8 mouse cellular contexts compared by ENCODE assay signal in genomic region chr2:19371390-19372158, GRCm38 (mm10). TPM values are rescaled to one million over a fixed set of nuclear protein-coding genes. Genes with fewer than 3 reads are reported as not detected.
DNase-seq lines count a peak whose midpoint lies in the region; ATAC-seq lines count a peak whose summit lies in the region.

Gene Msrb2 (plus strand): TSS chr2:19371440.

- no peaks in the 10 kb centered on the region for H3K27me3 ChIP-seq in forebrain, embryonic 11.5 days (ENCODE audit: control insufficient read depth, insufficient read depth, low read length)
- H3K27me3 ChIP-seq in heart, embryonic 15.5 days: no peaks in the 10 kb centered on the region
- H3K27me3 ChIP-seq in liver, embryonic 12.5 days (replicated peaks): no peaks in the 10 kb centered on the region
- no peaks in the 10 kb centered on the region for H3K27me3 ChIP-seq in splenic B cell, adult 2 months (ENCODE audit: control insufficient read depth, insufficient read depth, low read length, poor library complexity, severe bottlenecking)

- H3K36me3 ChIP-seq in forebrain, embryonic 11.5 days (ENCODE audit: control insufficient read depth, insufficient read depth, low read length): no peaks in the 10 kb centered on the region
- no peaks in the 10 kb centered on the region for H3K36me3 ChIP-seq in heart, embryonic 15.5 days
- H3K36me3 ChIP-seq in liver, embryonic 12.5 days: no peaks in the 10 kb centered on the region
- H3K36me3 ChIP-seq in splenic B cell, adult 2 months (ENCODE audit: control insufficient read depth, insufficient read depth, low read length, poor library complexity, severe bottlenecking): no peaks in the 10 kb centered on the region

- under 1% methylated on average over 38 of the region's 39 CpGs for WGBS in forebrain, embryonic 11.5 days
- WGBS in heart, embryonic 15.5 days: under 1% methylated on average over 39 of the region's 39 CpGs
- under 1% methylated on average over 39 of the region's 39 CpGs for WGBS in liver, embryonic 12.5 days (ENCODE audit: insufficient replicate concordance)

- no peak within 1 kb of the TSS for H3K27ac ChIP-seq in forebrain, embryonic 11.5 days (ENCODE audit: low read depth, low read length)
- H3K27ac ChIP-seq in heart, embryonic 15.5 days: peak within 1 kb of the TSS; percentile 92
- H3K27ac ChIP-seq in liver, embryonic 12.5 days: peak within 1 kb of the TSS; percentile 75

- no peaks in the 10 kb centered on the region for H3K4me1 ChIP-seq in forebrain, embryonic 11.5 days (replicated peaks; ENCODE audit: control insufficient read depth, insufficient read depth, low read length)
- H3K4me1 ChIP-seq in heart, embryonic 15.5 days (replicated peaks): peaks cover 3% of the 10 kb centered on the region; the same call in 1 of the 2 replicates
- peaks cover 12% of the 10 kb centered on the region; the same call in 1 of the 2 replicates for H3K4me1 ChIP-seq in liver, embryonic 12.5 days

- H3K9me3 ChIP-seq in forebrain, embryonic 11.5 days (ENCODE audit: control insufficient read depth, low read length): no peaks in the 10 kb centered on the region
- H3K9me3 ChIP-seq in heart, embryonic 15.5 days (replicated peaks): no peaks in the 10 kb centered on the region
- no peaks in the 10 kb centered on the region for H3K9me3 ChIP-seq in liver, embryonic 12.5 days (replicated peaks)

- DNase-seq in CD4-positive, CD25-positive, alpha-beta regulatory T cell, adult 2 months (ENCODE audit: low read depth, low spot score): peak; percentile 82
- peak; percentile 46 for DNase-seq in c-Kit-positive CD71-positive TER-119-negative erythroid progenitor cells, embryonic 14.5 days (ENCODE audit: low read depth)
- DNase-seq in forebrain, embryonic 11.5 days (ENCODE audit: low spot score): peak; percentile 88
- DNase-seq in kidney, postnatal 14 days: peak; percentile 85
- DNase-seq in naive thymus-derived CD4-positive, alpha-beta T cell, adult 2 months (ENCODE audit: low read depth): peak; percentile 80
- DNase-seq in splenic B cell, adult 2 months (ENCODE audit: low read depth, low spot score): peak; percentile 79

- peak within 1 kb of the TSS; percentile 56 for H3K4me2 ChIP-seq in forebrain, embryonic 11.5 days (ENCODE audit: low read depth, low read length, severe bottlenecking)
- H3K4me2 ChIP-seq in heart, embryonic 15.5 days: peak within 1 kb of the TSS; percentile 71
- peak within 1 kb of the TSS; percentile 77 for H3K4me2 ChIP-seq in liver, embryonic 12.5 days

- ATAC-seq in forebrain, embryonic 11.5 days (replicated peaks; ENCODE audit: low FRiP score): peak; percentile 85
- peak; percentile 86 for ATAC-seq in heart, embryonic 15.5 days (replicated peaks; ENCODE audit: insufficient number of reproducible peaks, insufficient read depth, low FRiP score, low read depth)
- peak; percentile 85 for ATAC-seq in liver, embryonic 12.5 days

- peak within 1 kb of the TSS; percentile 63 for H3K4me3 ChIP-seq in forebrain, embryonic 11.5 days (ENCODE audit: low read depth, low read length)
- H3K4me3 ChIP-seq in heart, embryonic 15.5 days: peak within 1 kb of the TSS; percentile 83
- H3K4me3 ChIP-seq in liver, embryonic 12.5 days: peak within 1 kb of the TSS; percentile 75

- H3K9ac ChIP-seq in forebrain, embryonic 11.5 days (ENCODE audit: low read length): peak within 1 kb of the TSS; percentile 80
- peak within 1 kb of the TSS; percentile 93 for H3K9ac ChIP-seq in heart, embryonic 15.5 days
- H3K9ac ChIP-seq in liver, embryonic 12.5 days: peak within 1 kb of the TSS; percentile 76

RNA-seq across cellular contexts. Expression of gene Msrb2, which starts in this region (rescaled TPM):
- 10.3 and 12.1 TPM in 2 replicates for polyA plus RNA-seq in forebrain, embryonic 11.5 days (2014; fragmentation: Nextera tagmentation; extraction: Ambion mirVana)
- 43.1 and 44.4 TPM in 2 replicates for polyA plus RNA-seq in heart, embryonic 15.5 days (2015; fragmentation: Nextera tagmentation; extraction: Ambion mirVana)
- polyA plus RNA-seq in liver, embryonic 12.5 days (2016; fragmentation: Nextera tagmentation; extraction: Ambion mirVana): 10.3 and 11.2 TPM in 2 replicates
